Mouse (Mus musculus): ENCODE data around the gene Herpud1.

Herpud1 gene

DNA sequence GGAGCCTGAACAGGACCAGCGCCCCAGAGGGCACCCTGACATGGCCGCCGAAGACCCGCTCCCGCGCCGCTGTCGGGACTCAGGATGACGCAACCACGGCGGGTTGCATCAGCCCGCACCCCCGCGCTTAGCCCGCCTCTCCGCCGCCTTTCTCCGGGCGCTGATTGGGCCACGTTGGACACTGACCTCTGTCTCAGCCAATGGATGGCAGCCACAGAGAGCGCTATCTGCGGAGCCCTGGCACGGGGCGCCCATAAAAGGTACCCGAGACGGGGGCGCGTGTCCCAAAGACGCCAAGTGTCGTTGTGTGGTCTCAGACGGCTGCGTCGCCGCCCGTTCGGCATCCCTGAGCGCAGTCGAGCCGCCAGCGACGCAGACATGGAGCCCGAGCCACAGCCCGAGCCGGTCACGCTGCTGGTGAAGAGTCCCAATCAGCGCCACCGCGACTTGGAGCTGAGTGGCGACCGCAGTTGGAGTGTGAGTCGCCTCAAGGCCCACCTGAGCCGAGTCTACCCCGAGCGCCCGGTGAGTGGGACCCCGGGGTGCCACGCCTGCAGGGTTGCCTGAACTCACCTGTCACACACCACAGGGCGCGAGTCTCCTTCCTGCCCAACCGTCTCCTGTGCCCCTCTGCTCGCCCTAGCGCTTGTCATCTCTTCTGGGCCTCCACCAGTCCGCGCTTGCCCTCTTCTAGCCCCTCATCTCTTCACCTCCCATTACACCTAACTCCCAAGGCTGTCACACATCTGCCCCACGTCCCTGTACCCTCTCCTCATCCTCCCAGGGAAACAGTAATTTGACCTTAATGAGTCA is at the start of gene Herpud1:
Gene Herpud1 (plus strand): TSS at position 225 of the 813 bp plus-strand sequence.
- DNase-seq (ENCODE audit: extremely low spot score, low spot score) = peak; percentile 93

GRCm38 (mm10) chr8:94337559-94337958 is 48.7 kb upstream of the Herpud1 start:
- no peak for DNase-seq (ENCODE audit: extremely low spot score, low spot score)

GRCm38 (mm10) chr8:94340796-94341195 is 45.4 kb upstream of the Herpud1 start:
- DNase-seq (ENCODE audit: extremely low spot score, low spot score) = no peak

GRCm38 (mm10) chr8:94342691-94343090 is 43.5 kb upstream of the Herpud1 start:
- no peak for DNase-seq (ENCODE audit: extremely low spot score, low spot score)

DNA sequence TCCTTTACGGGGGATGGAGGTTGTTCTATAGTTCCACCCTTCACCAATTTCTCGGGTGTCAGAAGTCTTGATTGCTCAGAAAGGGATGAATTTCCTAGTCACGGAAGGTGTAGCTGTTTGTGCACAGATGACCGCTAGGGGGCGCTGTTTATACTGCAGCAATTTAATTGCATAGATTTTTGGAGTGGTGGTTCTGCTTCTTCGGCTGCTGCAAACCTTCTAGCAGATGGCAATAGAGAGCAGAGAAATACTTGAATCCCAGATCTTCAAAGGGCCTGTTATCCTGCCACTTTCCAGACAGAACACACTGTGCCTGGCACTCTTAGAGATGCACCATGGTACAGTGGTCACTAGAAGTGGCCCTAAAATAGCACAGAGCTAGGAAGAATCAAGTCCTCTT is 42.9 kb upstream of the Herpud1 start:
- DNase-seq (ENCODE audit: extremely low spot score, low spot score) = peak; percentile 66

- no peak for DNase-seq (ENCODE audit: extremely low spot score, low spot score)
Measured at GRCm38 (mm10) chr8:94343778-94344320, 42.4 kb upstream of the Herpud1 start.

- DNase-seq (ENCODE audit: extremely low spot score, low spot score) = no peak
Measured at GRCm38 (mm10) chr8:94345657-94346056, 40.6 kb upstream of the Herpud1 start.

DNA sequence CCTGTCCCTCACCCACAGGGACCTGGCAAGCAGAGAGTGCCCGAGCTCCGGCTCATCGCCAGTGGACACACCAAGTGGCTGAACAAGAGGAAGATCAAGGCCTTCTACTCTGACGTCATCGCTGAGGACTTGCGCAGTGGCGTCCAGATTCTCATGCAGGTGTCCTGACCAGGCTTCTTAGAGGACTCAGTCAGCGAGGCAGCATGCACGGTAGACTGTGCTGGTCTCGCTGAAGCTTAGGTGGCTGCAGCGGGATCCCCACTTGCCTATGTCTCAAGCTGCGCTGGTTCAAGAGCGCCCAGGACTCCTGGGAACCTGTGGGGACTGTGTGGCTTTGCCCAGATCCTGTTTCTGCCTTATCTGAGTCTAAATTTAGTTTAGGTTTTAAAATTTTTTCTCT is 40.0 kb upstream of the Herpud1 start:
- no peak for DNase-seq (ENCODE audit: extremely low spot score, low spot score)

DNA sequence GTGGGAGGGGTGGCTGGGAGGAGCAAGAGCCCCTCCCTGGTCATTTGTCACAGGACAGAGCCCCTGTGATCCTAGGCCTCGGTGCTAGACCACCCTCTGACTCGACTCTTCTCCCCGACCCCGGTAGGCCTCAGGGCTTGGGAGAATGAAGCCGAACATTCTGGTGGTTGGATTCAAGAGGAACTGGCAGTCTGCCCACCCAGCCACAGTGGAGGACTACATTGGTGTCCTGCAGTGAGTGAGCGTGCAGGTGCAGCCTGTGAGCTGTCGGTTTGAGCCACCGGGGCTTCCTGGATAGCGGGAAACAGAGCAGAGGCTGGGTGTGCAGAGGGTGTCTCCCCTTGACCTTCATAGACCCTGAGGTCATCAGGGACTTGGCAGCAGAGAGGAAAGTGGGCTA is 37.8 kb upstream of the Herpud1 start:
- DNase-seq (ENCODE audit: extremely low spot score, low spot score) = no peak

DNA sequence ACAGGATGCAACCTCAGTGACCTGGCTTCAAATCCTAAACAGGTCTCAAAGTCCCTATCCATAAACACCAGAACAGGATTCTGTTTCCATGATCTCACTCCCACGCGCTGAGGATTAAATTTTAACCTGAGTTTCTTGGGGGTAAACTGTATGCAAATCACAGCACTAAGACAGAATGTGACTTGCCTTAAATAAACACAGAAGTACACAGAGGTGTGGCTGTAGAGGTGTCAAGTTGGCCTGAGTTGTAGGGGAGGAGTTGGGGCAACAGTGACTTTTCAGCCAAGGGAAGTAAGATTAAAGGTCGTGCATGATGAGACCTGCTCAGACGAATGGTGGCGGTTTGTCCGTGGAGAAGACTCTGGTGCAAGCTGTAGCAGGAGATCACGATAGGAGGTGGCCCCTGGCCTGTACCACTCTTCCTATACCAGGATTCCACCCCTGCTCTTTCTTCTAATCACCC is 32.1 kb upstream of the Herpud1 start:
- DNase-seq (ENCODE audit: extremely low spot score, low spot score) = no peak

DNA sequence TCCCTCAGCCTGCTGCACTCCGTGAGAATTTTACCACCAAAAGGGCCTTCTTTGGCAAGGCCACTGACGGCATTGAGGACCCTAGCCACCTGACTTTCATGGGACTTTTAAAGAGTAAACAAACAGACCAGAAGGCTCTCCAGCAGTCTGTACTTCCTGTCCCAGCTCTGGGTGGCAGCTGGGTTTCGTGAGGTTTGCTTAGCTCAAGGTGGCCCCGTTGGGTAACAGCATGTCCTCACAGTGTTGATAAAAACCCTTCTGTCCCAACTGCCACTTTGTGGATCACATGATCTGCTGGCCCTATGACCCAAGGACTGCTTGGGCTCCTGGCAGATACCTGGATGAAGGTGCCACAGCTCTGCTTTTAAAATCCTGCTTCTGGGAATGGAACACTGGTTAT is 31.7 kb upstream of the Herpud1 start:
- DNase-seq (ENCODE audit: extremely low spot score, low spot score) = no peak

DNA sequence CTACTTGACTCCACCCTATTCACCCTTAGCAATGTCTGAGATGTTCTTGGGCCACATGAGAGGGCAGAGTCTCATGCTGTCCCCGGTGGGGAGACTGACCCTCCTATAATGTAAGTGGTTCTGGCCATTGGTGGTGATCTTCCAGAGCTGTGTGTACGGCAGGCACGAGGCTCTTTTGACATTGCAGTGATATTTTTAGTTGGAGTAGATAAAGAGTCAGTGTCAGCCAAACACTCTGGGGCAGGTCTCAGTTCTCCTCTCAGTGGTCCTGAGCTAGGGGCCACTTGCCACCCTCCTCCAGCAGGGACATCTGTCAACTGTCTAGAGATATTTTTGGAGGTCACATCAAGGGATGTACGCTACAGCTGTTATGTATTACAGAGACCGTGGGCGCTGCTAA is 29.0 kb upstream of the Herpud1 start:
- DNase-seq (ENCODE audit: extremely low spot score, low spot score) = no peak

DNA sequence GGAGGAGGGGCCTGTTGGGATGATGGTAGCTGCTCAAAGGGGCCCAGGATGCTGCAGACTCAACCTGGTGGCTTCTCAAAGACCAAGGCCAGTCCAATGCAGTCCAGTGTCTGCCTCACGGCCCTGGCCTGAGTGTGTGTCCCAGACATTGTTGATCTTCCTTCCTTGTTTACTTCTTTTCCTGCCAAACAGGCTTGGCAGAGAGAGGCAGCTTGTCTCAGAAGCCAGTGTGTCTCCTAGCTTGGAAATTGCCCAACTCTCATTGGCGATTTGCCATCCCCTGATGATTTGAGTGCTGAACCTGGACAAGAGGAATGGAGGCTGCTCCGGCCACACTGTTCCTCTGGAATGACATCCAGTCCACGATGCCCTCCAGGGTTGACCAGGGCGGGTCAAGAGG is 27.7 kb upstream of the Herpud1 start:
- DNase-seq (ENCODE audit: extremely low spot score, low spot score) = no peak

DNA sequence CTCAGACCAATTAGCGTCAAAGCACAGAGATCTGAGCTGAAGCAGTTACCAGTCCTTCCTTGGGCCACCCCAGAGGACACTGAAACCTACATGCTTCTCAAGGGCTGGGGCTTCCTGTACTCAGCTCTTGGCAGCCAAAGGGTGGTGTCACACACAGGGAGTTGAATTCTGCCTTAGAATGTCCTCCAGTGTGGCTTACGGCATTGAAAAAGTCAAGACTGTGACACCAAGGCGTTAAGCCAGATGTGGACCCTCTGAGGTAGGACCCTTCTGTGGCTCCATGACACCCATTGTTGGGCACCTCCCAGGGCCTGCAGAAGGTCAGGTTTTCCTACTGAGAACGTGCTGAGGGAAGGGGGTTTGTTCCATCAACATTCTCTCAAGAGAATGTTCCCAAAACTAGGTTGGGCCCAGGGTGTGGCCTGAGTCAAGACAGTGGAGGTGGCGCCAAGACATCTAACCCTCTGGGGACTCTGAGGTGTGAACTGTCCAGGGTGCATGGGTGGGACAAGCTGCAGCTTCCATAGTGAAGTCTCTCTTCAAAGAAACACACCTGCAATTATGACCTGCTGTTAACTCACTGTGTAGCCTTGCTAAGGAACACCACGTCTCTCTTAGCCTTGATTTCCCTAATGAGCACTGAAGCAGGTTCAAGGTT is 24.3 kb upstream of the Herpud1 start:
- no peak for DNase-seq (ENCODE audit: extremely low spot score, low spot score)

GRCm38 (mm10) chr8:94362607-94363239 is 23.5 kb upstream of the Herpud1 start:
- DNase-seq (ENCODE audit: extremely low spot score, low spot score) = no peak

DNA sequence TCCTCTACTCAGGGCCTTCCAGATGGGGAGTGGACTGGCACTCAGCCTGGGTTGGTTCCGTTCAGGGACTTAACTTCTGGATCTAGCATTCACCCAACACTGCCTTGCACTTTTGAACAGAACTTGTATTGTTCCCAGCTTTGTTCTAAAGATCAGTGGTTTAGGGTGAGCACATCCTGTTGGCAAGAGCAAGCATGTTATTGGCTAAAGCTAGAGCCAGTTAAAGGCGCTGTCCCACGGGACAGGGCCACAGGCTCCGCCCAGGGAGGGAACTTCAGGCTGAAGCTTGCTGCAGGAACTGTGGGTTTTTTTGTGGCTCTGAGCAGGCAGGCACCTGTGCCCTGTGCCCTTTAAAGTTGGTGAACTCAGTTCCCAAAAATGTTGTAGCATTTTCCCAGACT is 22.9 kb upstream of the Herpud1 start:
- no peak for DNase-seq (ENCODE audit: extremely low spot score, low spot score)

- DNase-seq (ENCODE audit: extremely low spot score, low spot score) = no peak
Measured at GRCm38 (mm10) chr8:94363906-94364305, 22.3 kb upstream of the Herpud1 start.

DNA sequence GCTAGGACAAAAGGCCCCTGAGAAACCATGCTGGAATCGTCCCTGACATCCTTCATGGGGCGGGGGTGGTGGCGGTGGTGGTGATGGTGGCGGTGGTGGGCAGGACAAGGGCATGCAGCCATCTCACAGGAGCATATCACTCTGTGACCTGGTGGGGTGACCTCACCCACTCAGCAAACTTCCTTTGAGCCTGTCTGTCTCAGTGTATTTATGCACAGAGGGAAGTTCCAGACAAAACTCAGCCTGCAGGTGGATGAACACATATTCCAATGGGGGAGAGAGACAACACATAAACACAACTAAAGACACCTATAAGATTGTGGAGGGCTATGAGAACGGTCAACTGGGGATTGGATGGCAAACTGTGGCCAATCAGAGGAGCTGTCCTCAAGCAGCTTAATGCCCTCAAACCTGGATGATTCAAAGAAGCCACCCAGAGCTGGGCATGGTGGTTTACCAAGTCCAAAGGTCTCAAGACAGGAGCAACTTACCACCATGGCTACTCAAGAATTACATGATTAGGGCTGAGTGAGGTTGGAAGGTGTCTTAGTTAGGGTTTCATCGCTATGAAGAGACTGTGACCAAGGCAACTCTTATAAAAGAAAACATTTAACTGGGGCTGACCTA is 21.4 kb upstream of the Herpud1 start:
- no peak for DNase-seq (ENCODE audit: extremely low spot score, low spot score)

DNA sequence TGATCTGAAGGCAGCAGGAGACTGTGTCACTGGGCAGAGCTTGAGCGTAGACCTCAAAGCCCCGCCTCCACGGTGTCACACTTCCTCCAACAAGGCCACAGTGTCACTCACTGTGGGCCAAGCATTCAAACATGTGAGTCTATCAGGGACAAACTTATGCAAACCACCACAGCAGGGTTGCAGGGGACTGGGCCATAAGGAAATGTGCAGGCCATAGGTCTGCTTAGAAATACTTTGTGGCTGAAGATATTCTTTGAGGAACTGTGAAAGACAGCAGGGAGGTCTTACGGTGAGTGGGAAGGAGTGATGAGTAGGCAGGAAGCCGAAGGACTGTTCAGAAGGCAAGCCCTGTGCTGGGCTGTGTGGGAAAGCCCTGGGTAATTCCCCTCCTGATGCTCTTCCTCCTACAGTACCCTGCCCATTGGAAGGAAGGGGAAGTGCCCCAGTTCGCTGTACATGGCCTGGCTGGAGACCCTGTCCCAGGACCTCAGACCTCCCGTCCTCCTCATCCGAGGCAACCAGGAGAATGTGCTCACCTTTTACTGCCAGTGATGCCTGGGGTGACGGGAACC is 20.7 kb upstream of the Herpud1 start:
- DNase-seq (ENCODE audit: extremely low spot score, low spot score) = no peak

DNA sequence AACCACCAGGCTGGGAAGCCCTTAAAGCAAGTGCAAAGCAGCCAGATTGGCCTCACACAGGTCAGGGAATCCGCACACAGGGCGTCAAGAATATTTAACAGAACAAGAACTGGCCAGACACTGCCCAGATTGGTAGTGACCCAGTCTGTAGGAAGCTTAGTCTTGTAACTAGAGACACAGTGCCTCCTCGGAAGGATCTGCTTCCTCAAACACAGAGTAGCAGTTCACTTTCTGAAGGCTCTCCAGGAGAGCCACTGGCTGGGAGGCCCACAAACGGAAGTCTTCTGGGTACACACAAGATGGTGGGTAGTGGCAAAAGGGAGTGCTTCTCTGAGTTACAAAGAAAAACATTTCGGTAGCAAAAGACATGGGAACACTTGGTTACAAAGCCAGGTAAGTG is 15.4 kb upstream of the Herpud1 start:
- DNase-seq (ENCODE audit: extremely low spot score, low spot score) = no peak

DNA sequence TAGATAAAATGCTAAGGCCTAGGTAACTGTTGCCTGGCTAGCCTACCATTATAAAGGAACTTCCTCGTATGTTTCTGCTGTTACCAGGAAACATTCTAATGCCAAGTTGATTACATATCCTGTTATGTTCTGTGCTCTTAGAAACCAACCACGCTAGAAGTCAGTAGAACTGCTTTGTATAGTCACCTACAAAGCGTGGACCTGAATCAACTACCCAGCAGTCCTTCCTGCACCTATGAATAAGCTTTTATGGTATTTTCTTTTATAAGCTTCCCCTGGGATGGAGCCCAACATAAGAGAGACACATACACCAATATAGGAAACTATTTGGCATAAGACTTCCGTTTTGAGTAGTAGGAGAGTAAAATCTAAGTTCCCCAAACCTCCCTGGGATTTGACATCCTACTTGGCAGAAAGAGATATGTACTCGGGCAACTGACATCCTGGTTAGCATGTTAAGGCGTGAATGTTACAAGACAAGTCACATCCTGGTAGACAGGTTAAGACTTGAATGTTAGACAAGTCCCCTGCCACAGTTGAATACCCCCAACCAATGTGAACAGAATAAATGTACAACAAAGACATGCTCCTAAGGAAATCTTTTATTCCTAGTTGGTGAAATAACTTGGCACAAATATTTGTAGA is 13.2 kb upstream of the Herpud1 start:
- no peak for DNase-seq (ENCODE audit: extremely low spot score, low spot score)
